Mouse (Mus musculus): Measurements from ENCODE around the gene Lrrc2.
A peak's percentile ranks its signal among the peaks of the same experiment; 100 is the strongest.

Lrrc2 gene

DNA sequence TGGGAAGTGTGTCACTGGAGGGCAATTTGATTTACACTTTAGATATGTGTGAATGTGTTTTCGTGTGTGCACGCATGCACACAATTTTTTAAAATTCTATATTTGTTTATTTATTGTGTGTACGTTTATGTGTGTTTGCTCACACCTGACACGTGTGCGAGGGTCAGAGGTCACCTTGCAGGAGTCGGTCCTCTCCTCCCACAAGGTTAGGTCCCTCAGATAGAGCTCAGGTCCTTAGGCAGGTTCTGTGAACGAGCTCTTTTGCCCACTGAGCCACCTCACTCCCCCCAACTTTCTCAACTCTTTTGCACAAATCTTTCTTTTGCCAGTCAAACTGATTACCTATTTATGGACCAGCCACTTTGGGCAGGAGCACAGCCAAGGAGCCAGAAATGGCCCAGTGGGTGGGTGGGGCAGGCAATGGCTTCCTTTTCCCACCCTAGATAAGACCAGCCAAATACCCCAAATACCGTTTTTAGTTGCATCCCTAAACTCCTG lies 2.5 kb upstream of the Lrrc2 start:
- DNase-seq = peak; percentile 84

DNA sequence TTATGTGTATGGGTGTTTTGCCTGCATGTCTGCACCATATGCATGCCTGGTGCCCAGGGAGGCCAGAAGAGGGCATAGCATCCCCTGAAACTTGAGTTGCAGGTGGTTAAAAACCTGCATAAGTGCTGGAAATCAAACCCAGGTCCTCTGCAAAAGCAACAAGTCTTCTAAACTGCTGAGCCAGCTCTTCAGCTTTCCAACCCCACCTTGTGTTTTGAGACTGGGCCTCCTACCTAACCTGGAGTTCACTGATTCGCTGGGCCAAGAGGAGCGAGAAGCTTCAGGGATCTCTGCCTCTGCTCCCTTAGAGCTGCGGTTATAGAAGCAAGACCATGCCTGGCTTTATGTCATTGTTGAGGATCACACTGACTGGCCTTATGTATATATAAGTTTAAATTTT lies 1.2 kb upstream of the Lrrc2 start:
- peak; percentile 70 for DNase-seq

DNA sequence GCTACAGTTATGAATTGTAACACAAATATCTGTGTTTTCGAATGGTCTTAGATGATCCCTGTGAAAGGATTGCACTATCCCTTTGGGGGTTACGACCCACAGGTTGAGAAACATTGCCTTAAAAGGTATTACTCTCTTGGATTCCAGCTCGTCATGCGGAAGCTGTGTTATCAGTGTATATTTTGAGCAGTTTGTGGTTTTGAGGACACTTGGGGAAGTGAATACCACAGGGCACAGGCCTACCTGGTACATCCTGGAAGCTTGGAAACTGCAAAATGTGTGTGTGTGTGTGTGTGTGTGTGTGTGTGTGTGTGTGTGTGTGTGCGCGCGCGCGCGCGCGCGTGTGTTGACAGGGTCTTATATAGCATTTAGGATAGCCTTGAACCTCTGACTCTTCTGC lies 521 bp downstream of the Lrrc2 start:
- peak; percentile 63 for DNase-seq

DNA sequence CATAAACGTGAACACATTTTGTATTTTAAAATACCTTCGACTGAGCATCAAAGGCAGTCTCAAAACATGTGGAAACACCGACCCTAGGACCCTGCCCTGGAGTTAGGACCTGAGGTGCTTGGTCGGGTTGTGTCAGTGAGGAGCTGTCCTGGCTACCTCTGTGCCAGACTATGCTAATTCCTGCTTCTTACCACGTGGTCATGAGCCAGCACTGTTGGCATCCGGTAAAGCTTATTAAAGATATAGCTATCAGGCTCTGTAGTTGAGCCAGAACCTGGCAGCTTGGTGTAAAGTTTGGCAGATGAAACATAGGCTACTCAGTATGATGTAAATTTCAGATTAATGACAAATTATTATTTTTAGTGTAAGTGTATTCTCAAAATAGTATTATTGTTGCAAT lies 1.1 kb downstream of the Lrrc2 start:
- peak; percentile 95 for DNase-seq

DNA sequence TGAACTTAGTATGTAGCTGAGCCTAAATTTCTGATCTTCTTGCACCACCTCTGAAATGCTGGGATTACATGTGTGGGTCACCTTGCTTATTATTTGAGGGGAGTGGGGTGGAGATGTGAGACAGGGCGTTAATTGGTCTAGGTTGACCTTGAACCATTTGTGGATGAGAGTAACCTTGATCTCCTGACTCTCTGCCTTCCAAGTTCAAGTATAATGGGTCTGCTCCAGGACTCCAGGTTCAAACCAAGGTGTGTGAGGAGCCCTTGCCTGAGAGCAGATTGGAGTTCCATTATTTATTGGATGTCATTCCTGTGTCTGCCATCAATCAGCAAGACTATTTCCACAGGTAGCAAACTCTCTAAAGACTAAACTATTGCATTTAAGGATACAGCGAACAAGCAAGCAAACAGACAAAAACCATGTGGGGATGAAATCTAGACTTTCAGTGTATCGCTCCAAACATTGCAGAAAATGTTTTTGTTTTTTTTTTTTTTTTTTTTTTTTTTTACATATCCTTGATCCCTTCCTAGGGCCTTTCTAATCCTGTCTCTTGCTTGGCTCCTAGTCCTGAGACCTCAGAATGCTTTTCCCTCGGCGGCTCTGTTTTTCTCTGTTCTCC lies 1.7 kb downstream of the Lrrc2 start:
- no peak for DNase-seq

DNA sequence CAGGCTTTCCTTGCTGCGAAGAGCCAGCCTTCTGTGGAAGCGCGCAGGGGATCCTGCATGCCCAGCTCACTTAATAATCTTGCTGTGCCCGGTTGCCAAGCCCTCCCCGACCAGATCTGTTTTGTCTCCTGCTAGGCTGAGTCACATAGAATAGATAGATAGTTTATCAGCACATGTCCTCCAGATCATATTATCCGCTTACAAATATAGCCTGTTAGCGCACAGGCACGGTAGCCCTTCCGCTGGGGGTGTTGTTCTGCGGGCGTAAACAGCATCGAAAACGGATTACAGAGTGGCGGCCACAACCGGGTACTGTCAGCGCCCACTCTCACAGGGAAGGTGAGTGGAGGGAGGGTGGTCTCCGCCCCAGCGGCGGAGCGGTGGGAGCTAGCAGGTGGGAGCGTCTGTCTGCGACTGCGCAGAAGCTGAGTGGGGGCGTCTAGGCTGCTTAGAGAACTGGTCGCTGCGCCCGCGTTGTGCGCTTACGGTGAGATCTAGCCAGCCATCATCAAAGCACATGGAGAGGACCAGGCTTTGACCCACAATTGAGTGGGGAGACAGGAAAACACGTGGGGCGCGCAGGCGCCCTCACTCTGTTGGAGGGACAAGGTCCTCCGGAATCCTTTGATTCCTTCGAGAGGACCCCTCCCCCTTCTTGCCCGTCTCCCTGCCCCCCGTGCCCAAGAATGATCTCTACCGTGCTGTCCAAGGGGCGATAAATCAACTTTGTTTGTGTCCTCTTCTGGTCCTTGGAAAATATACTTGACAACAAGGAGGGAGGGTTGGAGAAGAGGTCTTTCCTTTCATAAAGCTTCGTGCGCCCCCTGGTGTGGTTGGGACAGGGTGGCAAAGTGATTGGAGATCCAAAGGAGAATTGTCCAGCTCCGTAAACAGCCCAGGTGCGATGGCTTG lies 2.5 kb downstream of the Lrrc2 start:
- DNase-seq = peak; percentile 98

DNA sequence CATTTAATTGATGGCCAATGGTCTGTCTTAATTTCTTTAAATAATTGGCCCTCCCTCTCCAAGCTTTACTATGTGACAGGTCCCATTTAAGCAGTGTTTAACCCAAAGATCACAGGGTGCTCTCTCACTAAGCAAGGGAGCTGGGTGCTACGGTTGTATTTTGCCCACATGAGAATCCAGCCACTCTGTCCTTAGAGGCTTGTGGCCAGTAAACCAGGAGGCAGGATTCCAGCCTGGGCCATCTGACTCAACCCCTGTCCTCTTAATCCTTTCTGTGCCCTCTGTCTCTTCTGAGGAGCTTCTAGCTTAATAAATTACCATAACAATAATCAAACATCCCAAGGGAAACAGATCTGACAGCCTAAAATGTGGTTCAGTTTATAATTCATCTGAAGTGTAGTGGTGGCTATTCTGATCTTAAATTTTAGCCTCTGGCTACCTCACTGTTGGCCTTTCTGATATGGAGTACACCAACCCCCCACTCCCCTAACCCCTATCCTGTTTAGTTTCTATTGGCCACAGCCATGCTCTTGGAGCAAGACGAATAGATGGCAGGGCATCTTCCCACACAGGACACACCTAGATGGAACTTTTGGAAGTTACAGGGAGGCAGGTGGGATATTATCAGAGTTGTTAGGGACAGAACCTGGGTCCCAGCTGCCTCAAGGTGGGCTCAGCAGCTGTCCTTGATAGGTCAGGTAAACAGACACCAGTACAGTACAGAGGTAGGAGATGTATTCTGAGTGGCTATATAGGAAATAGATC lies 3.5 kb downstream of the Lrrc2 start:
- DNase-seq = peak; percentile 89

DNA sequence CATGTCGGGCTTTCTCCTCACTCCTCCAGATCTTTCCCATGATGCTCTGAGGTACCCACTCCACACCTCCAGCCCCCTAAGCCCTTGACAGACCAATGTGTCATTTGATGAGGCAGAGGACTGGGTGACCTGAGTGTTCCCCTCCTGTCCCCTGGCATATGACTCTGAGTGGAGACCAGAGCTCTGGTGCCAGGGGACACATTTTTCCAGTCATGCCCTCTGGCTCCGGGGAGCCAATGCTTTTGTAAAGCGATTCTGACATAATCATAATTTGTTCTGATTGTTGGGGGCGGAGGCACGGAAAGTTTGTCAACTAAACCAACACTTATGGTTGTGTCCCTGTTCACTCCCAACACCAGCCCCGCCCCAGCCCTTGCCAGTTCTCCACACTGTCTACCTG lies 4.6 kb downstream of the Lrrc2 start:
- DNase-seq = peak; percentile 99

DNA sequence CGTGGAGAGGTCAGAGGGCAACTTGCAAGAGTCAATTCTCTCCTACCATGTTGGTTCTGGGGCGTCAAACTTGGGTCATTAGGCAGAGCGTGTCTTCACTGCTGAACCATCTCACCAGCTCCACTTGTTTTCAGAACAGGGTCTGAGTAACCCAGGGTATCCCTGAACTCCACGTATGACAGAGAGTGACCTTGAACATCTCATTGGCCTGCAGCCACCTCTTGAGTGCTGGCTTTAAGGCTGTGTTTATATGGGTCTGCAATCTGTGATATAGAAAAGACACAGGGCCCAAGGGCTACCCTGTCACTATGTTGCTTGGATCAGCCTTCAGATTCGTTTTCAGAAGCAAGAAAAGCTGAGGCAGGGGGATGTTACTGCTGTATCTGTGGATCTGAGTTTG lies 8.3 kb downstream of the Lrrc2 start:
- DNase-seq = peak; percentile 79

DNA sequence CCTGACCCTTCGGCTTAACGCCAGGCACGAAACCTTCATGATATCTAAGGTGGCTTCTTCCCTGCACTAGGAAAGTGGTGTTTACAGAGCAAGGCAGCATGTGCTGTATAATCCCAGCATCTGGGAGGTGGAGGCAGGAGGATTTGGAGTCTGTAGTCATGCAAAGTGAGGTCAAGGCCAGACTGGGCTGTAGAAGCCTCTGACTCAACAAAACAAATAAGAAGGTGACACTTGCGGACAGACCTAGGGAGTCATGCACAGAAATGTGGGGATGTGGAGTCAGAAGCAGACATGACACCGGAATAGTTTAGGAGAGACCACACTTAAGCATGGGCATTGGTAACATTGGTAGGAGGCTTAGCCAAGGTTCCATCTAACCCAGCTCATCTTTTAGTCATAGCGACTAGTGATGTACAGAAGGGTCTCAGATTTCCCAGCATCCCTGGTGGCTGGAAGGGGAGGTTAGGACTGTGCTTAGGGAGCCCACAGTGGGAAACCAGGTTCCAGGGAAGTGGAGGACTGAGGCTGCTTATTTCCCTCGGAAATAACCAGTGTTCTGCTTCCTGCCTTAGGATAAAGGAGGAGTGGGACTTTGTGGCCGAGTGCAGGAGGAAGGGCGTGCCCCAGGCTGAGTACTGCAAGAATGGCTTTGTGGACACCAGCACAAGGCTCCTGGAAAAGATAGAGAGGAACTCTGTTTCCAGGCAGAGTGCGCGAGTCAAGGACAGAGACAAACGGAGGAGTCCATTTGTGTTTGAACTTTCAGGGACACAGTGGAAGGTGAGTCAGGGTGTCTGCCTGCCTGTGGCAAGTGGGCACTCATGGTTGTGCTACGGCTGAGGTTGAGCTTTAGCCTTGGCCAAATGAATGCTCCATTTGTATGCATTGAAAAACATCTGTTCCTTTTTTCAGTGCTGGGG lies 9.1 kb downstream of the Lrrc2 start:
- peak; percentile 92 for DNase-seq

DNA sequence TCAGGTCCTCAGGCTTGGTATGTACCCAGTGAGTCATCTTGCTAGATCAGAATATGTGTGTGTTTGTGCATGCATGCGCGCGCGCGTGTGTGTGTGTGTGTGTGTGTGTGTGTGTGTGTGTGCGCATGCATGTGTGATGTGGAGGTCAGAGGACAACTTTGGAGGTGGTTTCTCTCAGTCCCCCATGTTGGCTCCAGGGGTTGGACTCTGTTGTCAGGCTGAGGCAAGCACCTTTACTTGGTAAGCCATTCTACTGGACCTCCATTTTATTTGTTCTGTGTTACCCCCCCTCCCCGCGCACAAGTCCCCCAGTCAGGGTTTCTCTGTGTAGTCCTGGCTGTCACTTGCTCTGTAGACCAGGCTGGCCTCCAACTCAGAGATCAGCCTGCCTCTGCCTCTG lies 10.0 kb downstream of the Lrrc2 start:
- DNase-seq = peak; percentile 63

DNA sequence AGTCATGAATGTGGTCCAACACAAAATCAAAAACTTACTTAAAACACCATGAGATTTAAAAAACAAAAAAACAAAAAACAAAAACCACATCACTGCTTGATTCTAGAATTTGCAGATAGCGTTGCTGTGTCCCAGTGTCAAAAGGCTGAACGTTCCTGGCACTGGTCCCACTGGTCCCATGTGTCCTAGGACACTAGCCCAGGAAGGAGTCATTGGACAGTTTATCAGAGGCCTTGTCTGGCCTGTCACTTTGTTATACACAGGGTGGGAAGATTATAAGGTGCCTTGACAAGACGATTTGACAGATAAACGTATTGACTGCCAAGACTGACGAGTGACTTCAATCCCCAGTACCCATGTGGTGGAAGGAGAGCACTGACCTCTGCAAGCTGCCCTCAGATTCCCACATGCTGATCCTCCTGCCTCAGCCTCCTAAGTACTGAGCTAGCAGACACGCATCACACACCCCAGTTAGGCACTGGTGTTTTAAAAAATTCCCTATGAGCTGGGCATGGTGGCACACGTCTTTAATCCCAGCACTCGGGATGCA lies 12.3 kb downstream of the Lrrc2 start:
- peak; percentile 96 for DNase-seq

DNA sequence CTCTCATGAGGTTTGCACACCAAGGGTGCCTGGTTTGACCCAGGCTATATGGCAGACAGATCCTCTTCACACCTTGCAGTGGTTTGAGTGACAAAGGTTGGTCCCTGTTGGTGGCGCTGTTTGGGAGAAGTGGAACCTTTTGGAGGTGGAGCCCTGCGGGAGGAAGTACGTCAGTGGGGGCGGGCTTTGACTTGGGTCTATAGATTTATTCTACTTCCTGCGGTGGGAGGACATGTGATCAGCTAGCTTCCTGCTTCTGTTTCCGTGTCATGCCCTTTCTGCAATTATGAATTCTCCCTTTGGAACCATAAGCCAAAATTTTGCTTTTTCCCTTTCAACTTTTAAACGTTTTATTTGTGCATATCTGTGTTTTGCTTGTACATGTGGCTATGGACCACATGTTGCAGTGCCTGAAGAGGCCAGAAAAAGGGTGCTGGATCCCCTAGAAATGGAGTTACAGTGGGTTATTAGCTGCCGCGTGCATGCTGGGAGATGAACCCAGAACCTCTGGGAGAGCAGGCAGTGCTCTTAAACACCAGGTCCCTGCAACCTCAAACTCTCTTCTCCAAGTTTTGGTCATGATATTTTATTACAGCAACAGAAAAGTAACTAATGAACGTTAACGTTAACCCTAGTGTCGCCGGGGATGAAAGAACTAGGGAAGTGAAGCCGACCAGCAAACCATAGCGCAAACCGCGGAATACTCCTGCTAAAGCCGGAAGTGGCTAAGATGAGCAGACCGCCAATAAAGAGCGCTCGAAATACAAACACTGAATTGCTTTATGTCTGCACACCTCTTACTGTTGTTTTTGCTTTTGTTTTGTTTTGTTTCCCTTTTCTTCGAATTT lies 13.9 kb downstream of the Lrrc2 start:
- DNase-seq = peak; percentile 88

DNA sequence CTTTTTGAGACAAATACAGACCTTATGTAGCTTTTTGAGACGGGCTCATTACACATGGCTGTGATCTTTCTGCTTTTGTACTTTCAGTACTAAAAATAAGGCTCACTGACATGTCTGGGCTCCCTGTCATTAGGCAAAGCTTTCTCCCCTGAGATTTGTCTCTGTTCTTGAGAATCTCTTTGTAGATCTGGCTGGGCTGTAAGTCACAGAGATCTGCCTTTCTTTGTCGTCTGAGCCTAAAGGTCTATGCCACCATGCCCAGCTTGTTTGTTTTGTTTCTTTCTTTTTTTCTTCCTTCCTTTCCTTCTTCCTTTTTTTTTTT lies 14.5 kb downstream of the Lrrc2 start:
- no peak for DNase-seq

DNA sequence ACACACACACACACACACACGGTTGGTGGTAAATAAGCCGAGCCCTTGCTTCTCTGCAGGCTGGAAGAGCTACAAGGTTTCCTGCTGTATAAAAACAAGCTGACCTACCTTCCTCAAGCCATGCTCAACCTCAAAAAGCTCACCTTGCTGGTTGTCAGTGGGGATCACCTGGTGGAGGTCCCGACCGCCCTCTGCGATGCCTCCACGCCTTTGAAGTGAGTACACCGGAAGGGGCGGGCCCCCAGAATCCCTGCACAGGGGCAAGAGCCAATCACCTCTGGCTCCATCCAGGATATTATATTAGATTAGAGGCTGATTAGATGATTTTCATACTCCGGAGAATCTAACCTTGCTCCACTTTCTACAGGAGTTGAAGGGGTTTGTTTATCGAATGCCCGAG lies 28.1 kb downstream of the Lrrc2 start:
- DNase-seq = peak; percentile 79

DNA sequence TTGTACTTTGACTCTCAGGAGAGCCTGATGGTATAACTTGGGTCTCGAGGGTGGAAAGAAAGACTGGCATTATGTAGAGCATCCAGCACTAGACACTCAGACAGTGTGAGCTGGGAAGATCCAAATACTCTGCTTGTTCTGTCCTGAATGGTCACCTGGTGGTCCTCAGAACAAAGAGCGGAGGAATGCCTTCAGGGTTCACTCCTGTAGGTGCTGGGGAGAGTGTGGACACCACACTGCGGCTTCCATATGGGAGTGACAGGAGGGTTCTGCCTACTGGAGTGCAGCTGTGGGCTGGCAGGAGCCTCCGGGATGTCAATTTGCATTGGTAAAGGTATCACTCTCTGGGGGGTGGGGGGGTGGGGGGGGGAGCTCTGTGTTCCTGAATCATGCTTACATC lies 31.0 kb downstream of the Lrrc2 start:
- peak; percentile 62 for DNase-seq

DNA sequence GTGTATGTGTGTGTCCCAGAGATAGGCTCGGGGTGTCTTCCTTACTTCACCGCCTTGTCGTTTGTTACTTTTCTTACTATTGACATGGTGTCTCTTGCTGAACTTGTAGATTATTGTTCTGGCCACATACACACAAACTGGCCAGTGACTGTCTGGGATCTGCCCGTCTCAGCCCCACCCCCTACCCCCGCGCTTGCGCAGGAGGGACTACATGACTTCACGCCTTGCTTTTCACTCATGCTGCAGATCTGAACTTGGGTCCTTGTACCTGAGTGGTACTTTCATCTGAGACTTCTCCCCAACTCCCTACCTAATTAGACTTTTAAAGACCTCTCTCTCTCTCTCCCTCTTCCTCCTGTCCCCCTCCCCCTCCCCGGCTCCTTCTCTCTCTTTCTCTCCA lies 32.8 kb downstream of the Lrrc2 start:
- DNase-seq = peak; percentile 54

DNA sequence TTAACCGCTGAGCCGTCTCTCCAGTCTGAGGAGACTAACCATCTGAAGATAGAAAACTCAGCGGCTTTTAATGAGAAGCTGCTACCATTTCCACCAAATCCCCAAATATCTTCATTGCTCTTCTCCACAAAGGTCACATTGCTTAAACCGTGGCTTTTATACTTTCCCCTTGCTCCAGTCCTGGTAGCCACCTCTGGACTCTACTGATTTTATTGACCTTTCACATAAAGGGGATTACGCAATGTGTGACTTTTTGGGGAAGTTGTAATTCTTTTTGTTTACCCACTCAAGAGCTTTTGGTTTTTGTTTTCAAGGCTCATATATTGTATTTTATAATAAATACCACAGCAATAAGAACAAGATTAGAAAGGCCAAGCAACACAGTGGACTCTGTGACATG lies 34.2 kb downstream of the Lrrc2 start:
- DNase-seq = no peak

DNA sequence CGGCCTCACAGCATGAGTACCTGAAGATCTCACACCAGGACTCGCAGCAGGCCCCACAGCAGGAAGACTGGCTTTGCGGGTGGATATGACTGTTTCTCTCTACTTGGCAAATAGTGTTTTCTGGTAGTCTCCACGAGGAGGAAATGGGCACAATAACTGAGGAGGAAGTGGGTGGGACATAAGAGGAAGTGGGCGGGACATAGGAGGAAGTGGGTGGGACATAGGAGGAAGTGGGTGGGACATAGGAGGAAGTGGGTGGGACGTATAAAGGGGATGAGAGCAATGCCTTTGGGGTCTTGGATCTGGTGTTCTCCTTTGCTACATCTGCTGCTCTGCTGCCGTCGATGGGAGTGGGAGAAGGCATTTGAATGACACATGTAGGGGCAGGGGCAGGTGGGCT lies 34.6 kb downstream of the Lrrc2 start:
- DNase-seq = peak; percentile 93

DNA sequence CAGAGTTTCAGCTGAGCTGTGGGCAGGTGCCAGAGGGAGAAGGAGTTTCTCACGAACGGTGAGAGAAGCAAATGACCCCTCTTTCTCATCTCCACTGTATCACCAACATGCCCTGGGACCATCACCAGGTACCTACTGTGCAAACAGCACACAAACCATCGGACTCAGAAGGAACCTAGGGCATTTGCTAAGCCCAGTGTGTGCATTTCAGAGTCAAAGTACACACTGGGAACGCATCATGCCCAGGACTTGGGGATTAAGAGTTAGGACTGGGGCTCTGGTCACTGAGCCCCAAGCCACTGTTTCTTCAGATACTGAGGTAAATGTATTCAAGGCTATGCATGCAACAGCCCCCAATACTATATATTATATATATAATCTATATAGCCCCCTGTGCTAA lies 36.0 kb downstream of the Lrrc2 start:
- DNase-seq = peak; percentile 59

DNA sequence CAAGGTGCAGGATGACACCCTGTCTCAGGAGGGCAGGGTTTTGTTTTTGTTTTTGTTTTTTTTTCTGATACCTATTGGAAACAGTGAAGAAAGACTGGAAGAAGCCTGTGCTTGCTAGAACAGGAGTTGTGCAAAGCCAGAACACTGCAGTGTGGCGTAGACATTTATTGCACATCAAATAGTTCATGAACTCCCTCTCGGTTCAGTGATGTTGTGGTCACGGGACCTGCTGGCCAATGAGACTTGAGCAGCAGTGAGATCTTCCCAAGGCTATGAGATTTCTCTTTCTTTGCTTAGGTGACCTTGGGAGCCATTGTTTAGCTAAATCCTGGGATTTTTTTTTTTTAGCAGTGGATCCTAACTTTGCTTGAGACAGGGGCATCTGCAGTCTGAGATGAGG lies 36.7 kb downstream of the Lrrc2 start:
- DNase-seq = peak; percentile 29
